Mouse (Mus musculus): ENCODE data around the gene Phf24. TPM values are rescaled to one million over a fixed set of nuclear protein-coding genes. Genes with fewer than 3 reads are reported as not detected.

The Phf24 gene
- total and polyA plus RNA-seq, 2 experiments from 2014 or later = 42.3 to 82.7 TPM

DNA sequence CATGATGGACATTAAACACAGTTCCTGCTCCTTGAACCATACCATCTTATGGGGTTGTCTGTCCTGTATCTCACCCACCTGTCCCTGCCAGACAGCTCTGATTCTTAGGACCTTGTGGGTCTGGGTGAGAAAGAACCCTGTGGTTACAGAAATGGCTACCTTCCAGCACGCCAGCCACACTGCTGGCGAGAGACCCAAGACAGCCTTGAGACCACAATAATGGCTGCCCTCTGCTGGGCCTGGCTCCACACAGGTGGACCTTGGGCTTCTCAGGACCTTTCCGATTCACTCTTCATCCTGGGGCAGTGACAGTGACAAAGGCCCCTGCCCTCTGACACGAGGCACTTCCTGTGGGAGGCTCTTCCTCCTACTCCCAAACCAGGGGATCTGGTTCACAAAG, 42.9 kb downstream of the Phf24 start:
- Histone ChIP-seq H3K9me3 (ENCODE audit: low read length) (no peaks in the 10 kb centered on the region), H3K27me3 (ENCODE audit: insufficient read depth, low read length) (no peaks in the 10 kb centered on the region), H3K36me3 (ENCODE audit: insufficient read depth) (peaks cover 44% of the 10 kb centered on the region), H3K4me3 (ENCODE audit: low read depth, low read length) (no peak overlapping the region), H3K4me2 (ENCODE audit: low read depth) (no peak overlapping the region), H3K9ac (no peak overlapping the region), H3K4me1 (ENCODE audit: insufficient read depth) (0 out of 2 replicates have a peak, but pooled peaks cover 6% of the 10 kb centered on the region), H3K27ac (ENCODE audit: low read depth, low read length) (no peak overlapping the region)
- no peak for TF ChIP-seq CTCF (IDR thresholded peaks at IDR 0.05; ENCODE audit: low read depth)
- DNase-seq (no peak), ATAC-seq (no peak)
- 61% methylated on average over 4 of the region's 4 CpGs for WGBS

DNA sequence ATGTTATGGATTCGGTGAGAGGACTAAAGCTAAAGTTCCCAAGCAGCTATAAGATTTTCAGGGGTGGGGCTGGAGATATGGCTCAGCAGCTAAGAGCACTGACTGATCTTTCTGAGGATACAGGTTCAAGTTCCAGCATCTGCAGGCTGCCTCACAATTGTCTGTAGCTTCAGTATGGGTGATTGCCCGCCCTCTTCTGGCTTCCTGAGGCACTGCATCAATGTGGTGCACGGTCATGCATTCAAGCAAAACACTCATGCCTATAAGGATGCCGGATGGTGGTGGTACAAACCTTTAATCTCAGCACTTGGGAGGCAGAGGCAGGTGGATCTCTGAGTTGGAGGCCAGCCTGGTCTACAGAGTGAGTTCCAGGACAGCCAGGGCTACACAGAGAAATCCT, 45.1 kb downstream of the Phf24 start:
- peak; percentile 77 for TF ChIP-seq CTCF (IDR thresholded peaks at IDR 0.05; ENCODE audit: low read depth)

GRCm38 (mm10) chr4:42963480-42963879, 47.0 kb downstream of the Phf24 start:
- Histone ChIP-seq H3K9ac (no peak overlapping the region), H3K4me2 (ENCODE audit: low read depth) (no peak overlapping the region), H3K9me3 (ENCODE audit: low read length) (no peaks in the 10 kb centered on the region), H3K4me1 (ENCODE audit: insufficient read depth) (no peaks in the 10 kb centered on the region), H3K36me3 (ENCODE audit: insufficient read depth) (peaks cover 6% of the 10 kb centered on the region; the same call in 1 of the 2 replicates), H3K4me3 (ENCODE audit: low read depth, low read length) (no peak overlapping the region), H3K27ac (ENCODE audit: low read depth, low read length) (no peak overlapping the region), H3K27me3 (ENCODE audit: insufficient read depth, low read length) (no peaks in the 10 kb centered on the region)
- WGBS = 96% methylated on average over 2 of the region's 2 CpGs
- DNase-seq (no peak), ATAC-seq (no peak)
- peak; percentile 38 for TF ChIP-seq CTCF (IDR thresholded peaks at IDR 0.05; ENCODE audit: low read depth)

More for the DNA sequence above, 45.1 kb downstream of the Phf24 start:
- Histone ChIP-seq H3K36me3 (ENCODE audit: insufficient read depth) (peaks cover 25% of the 10 kb centered on the region), H3K9me3 (ENCODE audit: low read length) (no peaks in the 10 kb centered on the region), H3K27ac (ENCODE audit: low read depth, low read length) (no peak overlapping the region), H3K4me3 (ENCODE audit: low read depth, low read length) (no peak overlapping the region), H3K27me3 (ENCODE audit: insufficient read depth, low read length) (no peaks in the 10 kb centered on the region), H3K9ac (no peak overlapping the region), H3K4me2 (ENCODE audit: low read depth) (no peak overlapping the region), H3K4me1 (ENCODE audit: insufficient read depth) (no peaks in the 10 kb centered on the region)
- 24% methylated on average over 4 of the region's 4 CpGs for WGBS
- ATAC-seq (peak; percentile 64), DNase-seq (peak; percentile 71)

DNA sequence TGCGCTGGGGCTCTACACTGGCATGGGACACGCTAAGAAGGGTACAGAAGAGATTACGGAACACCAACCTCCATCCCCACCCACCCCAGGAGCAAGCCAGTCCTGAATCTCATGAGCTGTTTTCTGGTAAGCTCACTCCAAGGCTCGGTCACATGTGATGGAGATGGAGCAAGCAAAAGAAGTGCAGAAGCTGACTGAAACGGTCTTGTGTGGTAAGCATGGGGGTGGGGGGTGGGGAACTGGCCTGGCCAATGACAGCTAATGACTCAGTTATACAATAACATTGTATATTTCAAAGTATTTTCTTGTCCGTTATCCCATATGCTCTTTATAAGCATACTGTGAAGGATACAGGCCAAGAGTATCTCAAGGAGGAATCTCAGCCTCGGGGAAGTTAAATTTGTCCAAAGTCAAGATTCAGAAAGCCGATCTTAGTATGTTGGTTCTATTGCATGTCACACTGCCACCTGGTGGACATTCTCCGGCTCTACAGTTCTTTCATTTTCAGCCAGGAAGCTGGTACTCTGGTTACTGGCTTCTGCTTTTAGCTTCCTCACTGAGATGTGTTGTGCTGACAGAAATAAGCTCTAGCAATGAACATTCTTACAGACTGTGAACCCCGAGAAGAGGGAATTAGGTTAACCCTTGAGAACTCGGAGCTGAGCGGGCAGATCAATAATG, 48.7 kb downstream of the Phf24 start:
- Histone ChIP-seq H3K27me3 (ENCODE audit: insufficient read depth, low read length) (no peaks in the 10 kb centered on the region), H3K4me2 (ENCODE audit: low read depth) (no peak overlapping the region), H3K9ac (no peak overlapping the region), H3K4me1 (ENCODE audit: insufficient read depth) (no peaks in the 10 kb centered on the region), H3K36me3 (ENCODE audit: insufficient read depth) (no peaks in the 10 kb centered on the region), H3K9me3 (ENCODE audit: low read length) (no peaks in the 10 kb centered on the region), H3K27ac (ENCODE audit: low read depth, low read length) (no peak overlapping the region), H3K4me3 (ENCODE audit: low read depth, low read length) (no peak overlapping the region)
- DNase-seq (peak; percentile 90), ATAC-seq (peak; percentile 71)
- TF ChIP-seq CTCF (IDR thresholded peaks at IDR 0.05; ENCODE audit: low read depth) = peak; percentile 92
- WGBS = 14% methylated on average over 12 of the region's 12 CpGs

DNA sequence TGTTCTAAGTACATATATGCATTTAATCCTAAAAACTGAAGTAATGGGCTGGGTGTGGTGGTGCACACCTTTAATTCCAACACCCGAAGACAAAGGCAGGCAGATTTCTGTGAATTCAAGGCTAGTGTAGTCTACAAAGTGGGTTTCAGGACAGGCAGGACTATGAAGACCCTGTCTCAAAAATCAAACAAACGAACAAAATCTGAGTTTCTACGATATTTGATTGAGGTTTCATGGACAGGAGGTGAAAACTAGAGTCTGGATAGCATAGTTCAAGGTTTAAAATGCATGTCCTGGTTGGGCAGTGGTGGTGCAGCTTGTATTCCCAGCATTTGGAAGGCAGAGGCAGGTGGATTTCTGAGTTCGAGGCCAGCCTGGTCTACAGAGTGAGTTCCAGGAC, 52.8 kb downstream of the Phf24 start, which contains the start of gene 1700022I11Rik:
Gene 1700022I11Rik, plus strand, starts transcription at position 301 of the 400 bp plus-strand sequence.
- DNase-seq = no peak
- Histone ChIP-seq H3K4me3 (ENCODE audit: low read depth, low read length) (no peak within 1 kb of the TSS), H3K4me2 (ENCODE audit: low read depth) (no peak within 1 kb of the TSS), H3K27ac (ENCODE audit: low read depth, low read length) (no peak within 1 kb of the TSS), H3K27me3 (ENCODE audit: insufficient read depth, low read length) (no peaks in the 10 kb centered on the region), H3K36me3 (ENCODE audit: insufficient read depth) (no peaks in the 10 kb centered on the region), H3K9ac (no peak within 1 kb of the TSS), H3K4me1 (ENCODE audit: insufficient read depth) (no peaks in the 10 kb centered on the region), H3K9me3 (ENCODE audit: low read length) (no peaks in the 10 kb centered on the region)
- ATAC-seq = no peak
- no peak for TF ChIP-seq CTCF (IDR thresholded peaks at IDR 0.05; ENCODE audit: low read depth)
- WGBS = 87% methylated on average over 4 of the region's 4 CpGs

GRCm38 (mm10) chr4:42972952-42973351, 56.5 kb downstream of the Phf24 start:
- no peaks in the 10 kb centered on the region for H3K9me3 ChIP-seq (ENCODE audit: low read length)

DNA sequence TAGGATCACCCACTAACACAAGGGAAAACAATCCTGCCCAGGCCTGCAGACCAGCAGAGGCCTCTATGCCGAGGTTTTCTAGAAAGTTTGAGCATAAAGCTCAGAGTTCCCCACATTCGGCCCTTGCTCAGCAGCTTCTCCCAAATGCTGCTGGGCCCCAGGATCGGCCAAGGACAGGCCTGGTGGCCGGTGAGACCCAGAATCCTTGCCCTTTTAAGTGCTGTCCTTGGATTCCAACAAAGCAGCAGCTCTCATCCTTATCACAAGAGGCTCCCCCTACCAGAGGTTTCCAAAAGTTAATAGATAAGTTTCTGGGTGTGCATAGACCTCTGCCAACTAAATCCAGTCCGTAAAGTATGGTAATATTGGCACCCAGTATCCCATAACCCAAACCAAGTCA, 57.4 kb downstream of the Phf24 start:
- DNase-seq (no peak), ATAC-seq (no peak)
- Histone ChIP-seq H3K27ac (ENCODE audit: low read depth, low read length) (no peak overlapping the region), H3K9me3 (ENCODE audit: low read length) (no peaks in the 10 kb centered on the region), H3K4me2 (ENCODE audit: low read depth) (no peak overlapping the region), H3K36me3 (ENCODE audit: insufficient read depth) (peaks cover 10% of the 10 kb centered on the region), H3K9ac (no peak overlapping the region), H3K4me1 (ENCODE audit: insufficient read depth) (no peaks in the 10 kb centered on the region), H3K4me3 (ENCODE audit: low read depth, low read length) (no peak overlapping the region), H3K27me3 (ENCODE audit: insufficient read depth, low read length) (no peaks in the 10 kb centered on the region)
- 84% methylated on average over 5 of the region's 5 CpGs for WGBS
- TF ChIP-seq CTCF (IDR thresholded peaks at IDR 0.05; ENCODE audit: low read depth) = no peak

More at GRCm38 (mm10) chr4:42972952-42973351, 56.5 kb downstream of the Phf24 start:
- no peaks in the 10 kb centered on the region for H3K4me1 ChIP-seq (ENCODE audit: insufficient read depth)
- no peak overlapping the region for H3K9ac ChIP-seq
- WGBS = 75% methylated on average over 4 of the region's 4 CpGs
- no peak for DNase-seq
- ATAC-seq = no peak
- peaks cover 5% of the 10 kb centered on the region; the same call in 1 of the 2 replicates for H3K36me3 ChIP-seq (ENCODE audit: insufficient read depth)
- no peak overlapping the region for H3K27ac ChIP-seq (ENCODE audit: low read depth, low read length)
- TF ChIP-seq CTCF (IDR thresholded peaks at IDR 0.05; ENCODE audit: low read depth) = no peak
- no peaks in the 10 kb centered on the region for H3K27me3 ChIP-seq (ENCODE audit: insufficient read depth, low read length)
- no peak overlapping the region for H3K4me2 ChIP-seq (ENCODE audit: low read depth)
- H3K4me3 ChIP-seq (ENCODE audit: low read depth, low read length) = no peak overlapping the region
